Mouse (Mus musculus) cerebral cortex, adult 2 months (tissue): ENCODE data around the gene Gm11733.

ENCODE experiments used
- WGBS: fragments of 180-500 bp; shearing (Covaris S2); methylation state at CpG from one replicate; pipeline ENCODE4 v1.1.7; 2018; 5-methylcytosine and 5-hydroxymethylcytosine counted together

The Gm11733 gene

GRCm38 (mm10) chr11:117535491-117536304, 51.5 kb downstream of the Gm11733 start:
- 64% methylated on average over 9 of the region's 9 CpGs for WGBS

GRCm38 (mm10) chr11:117536586-117536985, 52.4 kb downstream of the Gm11733 start:
- 59% methylated on average over 3 of the region's 3 CpGs for WGBS
